Mouse (Mus musculus): Measurements from ENCODE around the gene Cd27. TPM values are rescaled to one million over a fixed set of nuclear protein-coding genes. Genes with fewer than 3 reads are reported as not detected.

The Cd27 gene
- polyA plus RNA-seq, 1 experiment from 2014 or later: 1.1 TPM

GRCm38 (mm10) chr6:125222146-125222545 is 14.7 kb downstream of the Cd27 start:
- Histone ChIP-seq H3K4me2 (ENCODE audit: low read length) (no peak overlapping the region), H3K9ac (ENCODE audit: low read depth, low read length) (no peak overlapping the region), H3K4me3 (ENCODE audit: low read length) (no peak overlapping the region), H3K36me3 (ENCODE audit: control insufficient read depth, insufficient read depth, low read length) (no peaks in the 10 kb centered on the region; the same call in 1 of the 2 replicates), H3K9me3 (ENCODE audit: control insufficient read depth, low read length) (no peaks in the 10 kb centered on the region), H3K27ac (ENCODE audit: low read depth, low read length) (no peak overlapping the region), H3K27me3 (replicated peaks; ENCODE audit: control insufficient read depth, insufficient read depth, low read length) (no peaks in the 10 kb centered on the region), H3K4me1 (ENCODE audit: control insufficient read depth, insufficient read depth, low read depth, low read length) (no peaks in the 10 kb centered on the region)
- ATAC-seq: no peak
- 72% methylated on average over 2 of the region's 2 CpGs for WGBS

- WGBS: 89% methylated on average over 20 of the region's 20 CpGs
These were observed 15.6 kb downstream of the Cd27 start for GRCm38 (mm10) chr6:125221115-125221745.

GRCm38 (mm10) chr6:125218963-125219362 is 17.8 kb downstream of the Cd27 start:
- H3K36me3 ChIP-seq (ENCODE audit: control insufficient read depth, insufficient read depth, low read length): no peaks in the 10 kb centered on the region; the same call in 1 of the 2 replicates
- WGBS: 77% methylated on average over 4 of the region's 4 CpGs
- H3K4me3 ChIP-seq (ENCODE audit: low read length): no peak overlapping the region
- no peaks in the 10 kb centered on the region for H3K9me3 ChIP-seq (ENCODE audit: control insufficient read depth, low read length)
- no peak overlapping the region for H3K27ac ChIP-seq (ENCODE audit: low read depth, low read length)
- peaks cover 10% of the 10 kb centered on the region for H3K4me1 ChIP-seq (ENCODE audit: control insufficient read depth, insufficient read depth, low read depth, low read length)
- H3K9ac ChIP-seq (ENCODE audit: low read depth, low read length): no peak overlapping the region
- no peak for ATAC-seq
- H3K4me2 ChIP-seq (ENCODE audit: low read length): no peak overlapping the region
- H3K27me3 ChIP-seq (replicated peaks; ENCODE audit: control insufficient read depth, insufficient read depth, low read length): peaks cover under 1% of the 10 kb centered on the region; the same call in 1 of the 2 replicates

More at GRCm38 (mm10) chr6:125221115-125221745, 15.6 kb downstream of the Cd27 start:
- Histone ChIP-seq H3K4me1 (ENCODE audit: control insufficient read depth, insufficient read depth, low read depth, low read length) (peaks cover 7% of the 10 kb centered on the region), H3K4me2 (ENCODE audit: low read length) (no peak overlapping the region), H3K27me3 (replicated peaks; ENCODE audit: control insufficient read depth, insufficient read depth, low read length) (no peaks in the 10 kb centered on the region), H3K36me3 (ENCODE audit: control insufficient read depth, insufficient read depth, low read length) (no peaks in the 10 kb centered on the region; the same call in 1 of the 2 replicates), H3K27ac (ENCODE audit: low read depth, low read length) (no peak overlapping the region), H3K4me3 (ENCODE audit: low read length) (no peak overlapping the region), H3K9me3 (ENCODE audit: control insufficient read depth, low read length) (no peaks in the 10 kb centered on the region), H3K9ac (ENCODE audit: low read depth, low read length) (no peak overlapping the region)
- ATAC-seq: no peak

GRCm38 (mm10) chr6:125217899-125218298 is 18.9 kb downstream of the Cd27 start:
- H3K36me3 ChIP-seq (ENCODE audit: control insufficient read depth, insufficient read depth, low read length): no peaks in the 10 kb centered on the region; the same call in 1 of the 2 replicates
- no peak for ATAC-seq
- no peak overlapping the region for H3K4me2 ChIP-seq (ENCODE audit: low read length)
- peaks cover 10% of the 10 kb centered on the region for H3K4me1 ChIP-seq (ENCODE audit: control insufficient read depth, insufficient read depth, low read depth, low read length)
- H3K9me3 ChIP-seq (ENCODE audit: control insufficient read depth, low read length): no peaks in the 10 kb centered on the region
- peaks cover 3% of the 10 kb centered on the region; the same call in 1 of the 2 replicates for H3K27me3 ChIP-seq (replicated peaks; ENCODE audit: control insufficient read depth, insufficient read depth, low read length)
- 87% methylated on average over 11 of the region's 11 CpGs for WGBS
- no peak overlapping the region for H3K4me3 ChIP-seq (ENCODE audit: low read length)
- H3K9ac ChIP-seq (ENCODE audit: low read depth, low read length): no peak overlapping the region
- no peak overlapping the region for H3K27ac ChIP-seq (ENCODE audit: low read depth, low read length)

- no peak for ATAC-seq
- no peak overlapping the region for H3K4me3 ChIP-seq (ENCODE audit: low read length)
These were observed 19.9 kb downstream of the Cd27 start for GRCm38 (mm10) chr6:125216898-125217297.

GRCm38 (mm10) chr6:125215148-125215954 is 21.5 kb downstream of the Cd27 start, which contains the start of gene Vamp1:
TSS of gene Vamp1 (plus strand) at chr6:125215551.
- peak within 1 kb of the TSS; percentile 84 for H3K27ac ChIP-seq (ENCODE audit: low read depth, low read length)
- no peaks in the 10 kb centered on the region for H3K9me3 ChIP-seq (ENCODE audit: control insufficient read depth, low read length)
- H3K4me3 ChIP-seq (ENCODE audit: low read length): peak within 1 kb of the TSS; percentile 73
- H3K36me3 ChIP-seq (ENCODE audit: control insufficient read depth, insufficient read depth, low read length): no peaks in the 10 kb centered on the region
- H3K4me2 ChIP-seq (ENCODE audit: low read length): peak within 1 kb of the TSS; percentile 87
- WGBS: under 1% methylated on average over 48 of the region's 48 CpGs
- H3K27me3 ChIP-seq (replicated peaks; ENCODE audit: control insufficient read depth, insufficient read depth, low read length): peaks cover 5% of the 10 kb centered on the region
- peak within 1 kb of the TSS; percentile 85 for H3K9ac ChIP-seq (ENCODE audit: low read depth, low read length)
- peak; percentile 98 for ATAC-seq
- peaks cover 10% of the 10 kb centered on the region for H3K4me1 ChIP-seq (ENCODE audit: control insufficient read depth, insufficient read depth, low read depth, low read length)

More at GRCm38 (mm10) chr6:125216898-125217297, 19.9 kb downstream of the Cd27 start:
- Histone ChIP-seq H3K27me3 (replicated peaks; ENCODE audit: control insufficient read depth, insufficient read depth, low read length) (peaks cover 3% of the 10 kb centered on the region; the same call in 1 of the 2 replicates), H3K9me3 (ENCODE audit: control insufficient read depth, low read length) (no peaks in the 10 kb centered on the region), H3K9ac (ENCODE audit: low read depth, low read length) (peak overlapping the region; percentile 14; the same call in 1 of the 2 replicates), H3K4me1 (ENCODE audit: control insufficient read depth, insufficient read depth, low read depth, low read length) (peaks cover 10% of the 10 kb centered on the region), H3K27ac (ENCODE audit: low read depth, low read length) (no peak overlapping the region), H3K36me3 (ENCODE audit: control insufficient read depth, insufficient read depth, low read length) (no peaks in the 10 kb centered on the region; the same call in 1 of the 2 replicates), H3K4me2 (ENCODE audit: low read length) (peak overlapping the region; percentile 87)
- 81% methylated on average over 2 of the region's 2 CpGs for WGBS

GRCm38 (mm10) chr6:125213715-125214114 is 23.1 kb downstream of the Cd27 start:
- H3K27me3 ChIP-seq (replicated peaks; ENCODE audit: control insufficient read depth, insufficient read depth, low read length): peaks cover 5% of the 10 kb centered on the region
- H3K4me3 ChIP-seq (ENCODE audit: low read length): no peak overlapping the region
- no peaks in the 10 kb centered on the region for H3K36me3 ChIP-seq (ENCODE audit: control insufficient read depth, insufficient read depth, low read length)
- H3K9me3 ChIP-seq (ENCODE audit: control insufficient read depth, low read length): no peaks in the 10 kb centered on the region
- H3K9ac ChIP-seq (ENCODE audit: low read depth, low read length): no peak overlapping the region
- no peak for ATAC-seq
- peaks cover 10% of the 10 kb centered on the region for H3K4me1 ChIP-seq (ENCODE audit: control insufficient read depth, insufficient read depth, low read depth, low read length)
- H3K4me2 ChIP-seq (ENCODE audit: low read length): no peak overlapping the region
- WGBS: 76% methylated on average over 6 of the region's 6 CpGs
- H3K27ac ChIP-seq (ENCODE audit: low read depth, low read length): no peak overlapping the region

GRCm38 (mm10) chr6:125213129-125213528 is 23.7 kb downstream of the Cd27 start:
- H3K9me3 ChIP-seq (ENCODE audit: control insufficient read depth, low read length): no peaks in the 10 kb centered on the region
- no peak for ATAC-seq
- peaks cover 10% of the 10 kb centered on the region for H3K4me1 ChIP-seq (ENCODE audit: control insufficient read depth, insufficient read depth, low read depth, low read length)
- 75% methylated on average over 6 of the region's 6 CpGs for WGBS
- no peak overlapping the region for H3K27ac ChIP-seq (ENCODE audit: low read depth, low read length)
- H3K4me3 ChIP-seq (ENCODE audit: low read length): no peak overlapping the region
- no peaks in the 10 kb centered on the region for H3K36me3 ChIP-seq (ENCODE audit: control insufficient read depth, insufficient read depth, low read length)
- H3K27me3 ChIP-seq (replicated peaks; ENCODE audit: control insufficient read depth, insufficient read depth, low read length): peaks cover 5% of the 10 kb centered on the region
- no peak overlapping the region for H3K9ac ChIP-seq (ENCODE audit: low read depth, low read length)
- H3K4me2 ChIP-seq (ENCODE audit: low read length): no peak overlapping the region

- peaks cover 10% of the 10 kb centered on the region for H3K4me1 ChIP-seq (ENCODE audit: control insufficient read depth, insufficient read depth, low read depth, low read length)
- no peaks in the 10 kb centered on the region for H3K36me3 ChIP-seq (ENCODE audit: control insufficient read depth, insufficient read depth, low read length)
- H3K9ac ChIP-seq (ENCODE audit: low read depth, low read length): no peak overlapping the region
- no peak for ATAC-seq
- no peak overlapping the region for H3K4me3 ChIP-seq (ENCODE audit: low read length)
- 54% methylated on average over 2 of the region's 2 CpGs for WGBS
- peaks cover 5% of the 10 kb centered on the region for H3K27me3 ChIP-seq (replicated peaks; ENCODE audit: control insufficient read depth, insufficient read depth, low read length)
- no peak overlapping the region for H3K27ac ChIP-seq (ENCODE audit: low read depth, low read length)
- no peaks in the 10 kb centered on the region for H3K9me3 ChIP-seq (ENCODE audit: control insufficient read depth, low read length)
- H3K4me2 ChIP-seq (ENCODE audit: low read length): no peak overlapping the region
These were observed 24.2 kb downstream of the Cd27 start for GRCm38 (mm10) chr6:125212621-125213020.

Measured in hindbrain, embryonic 16.5 days (tissue).